In the genomic region with DNA sequence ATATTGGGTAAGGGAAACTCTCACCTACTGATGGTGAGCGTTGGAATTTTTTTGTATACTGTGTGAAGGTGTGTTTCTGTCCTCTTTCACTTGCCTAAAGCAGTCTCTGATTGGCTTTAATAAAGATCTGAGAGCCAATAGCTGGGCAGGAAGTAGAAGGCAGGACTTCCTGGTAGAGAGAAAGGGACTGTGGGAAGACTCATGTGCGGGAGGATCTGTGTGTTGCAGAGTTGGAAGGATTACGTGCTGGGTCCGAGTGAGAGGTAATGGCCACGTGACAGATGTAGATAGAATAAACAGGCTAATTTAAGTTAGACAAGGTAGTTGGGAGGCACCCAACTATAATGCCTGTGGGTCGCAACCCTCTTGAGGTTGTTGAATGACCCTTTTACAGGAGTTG, we compare ENCODE assay signal across 20 mouse cellular contexts. TPM values are rescaled to one million over a fixed set of nuclear protein-coding genes. Genes with fewer than 3 reads are reported as not detected.
DNase-seq lines count a peak whose midpoint lies in the region; ATAC-seq and TF ChIP-seq lines count a peak whose summit lies in the region.
"Had no signal": no experiment of that assay in that cellular context is flagged by ENCODE, and none has a peak within 500 bp of the region (broad histone marks: within the 10 kb centered on the region; RNA-seq: fewer than 3 reads in every experiment).

No protein-coding gene starts in this region.

- intact Hi-C loops in gastrocnemius, adult 2 months (cut with DNase I) = no loop called here

- no peak overlapping the region for H3K27ac ChIP-seq in gastrocnemius, adult 2 months
- H3K27ac ChIP-seq: embryonic facial prominence, embryonic 12.5 days had no signal

- no peak overlapping the region for H3K4me3 ChIP-seq in lung, adult 2 months (replicated peaks; ENCODE audit: extremely low read depth, low read depth, low read length)
- no peak overlapping the region for H3K4me3 ChIP-seq in gastrocnemius, adult 2 months
- H3K4me3 ChIP-seq: embryonic facial prominence, embryonic 12.5 days had no signal

- TF ChIP-seq POLR2A in lung, adult 2 months (IDR thresholded peaks at IDR 0.05; ENCODE audit: borderline replicate concordance, extremely low read depth, low read depth, low read length) = no peak

- TF ChIP-seq CTCF in lung, adult 2 months (IDR thresholded peaks at IDR 0.05; ENCODE audit: insufficient read depth, low read length) = no peak
- no peak for TF ChIP-seq CTCF in gastrocnemius, adult 2 months (IDR thresholded peaks at IDR 0.05)

- peak; percentile 25 for DNase-seq in lung, postnatal 25 days (ENCODE audit: low spot score)
- DNase-seq in lung, adult 2 months = no peak
- peak; percentile 69 for DNase-seq in MEL-GATA-1-ER (ENCODE audit: extremely low read depth, low read depth)
- no peak for DNase-seq in cerebellum, adult 9-10 months
- DNase-seq in gastrocnemius, adult 2 months = no peak
- DNase-seq: adrenal gland, adult 2 months; cerebellum, postnatal 25 days; gastrocnemius, postnatal 14 days; kidney, adult 8-10 months; thymus, adult 18-20 months had no signal

- ATAC-seq in erythroid progenitor cell, adult 5-6 weeks (replicated peaks; ENCODE audit: low FRiP score, poor library complexity, severe bottlenecking) = peak; percentile 94
- ATAC-seq in megakaryocyte progenitor cell, adult 5-6 weeks (replicated peaks; ENCODE audit: poor library complexity) = peak; percentile 83
- no peak for ATAC-seq in inflammation-experienced regulatory T-cells, adult 6 months
- ATAC-seq: forebrain, embryonic 16.5 days; hindbrain, embryonic 16.5 days had no signal

- 43% methylated on average over 6 of the region's 6 CpGs for WGBS in lung, adult 2 months

- H3K4me1 ChIP-seq in lung, adult 2 months (ENCODE audit: control insufficient read depth, insufficient read depth, low read length) = peaks cover 3% of the 10 kb centered on the region; the same call in 1 of the 2 replicates
- H3K4me1 ChIP-seq: embryonic facial prominence, embryonic 12.5 days had no signal

RNA-seq across cellular contexts. Expression of a gene that starts 0.6 kb away (rescaled TPM):
- 165 and 187 TPM in 2 replicates for polyA plus RNA-seq in lung, adult 2 months (2012; rRNA removed)
- total RNA-seq in erythroid progenitor cell, adult 5-6 weeks (2015; ENCODE audit: low replicate concordance) = 151 and 166 TPM in 2 replicates
- total RNA-seq in erythroid progenitor cell, adult 5-6 weeks (2017; ENCODE audit: low replicate concordance) = 108 and 147 TPM in 2 replicates
- total RNA-seq in megakaryocyte progenitor cell, adult 5-6 weeks (2015) = 302 and 347 TPM in 2 replicates
- total RNA-seq in megakaryocyte progenitor cell, adult 5-6 weeks (2017) = 439 and 441 TPM in 2 replicates
- polyA plus RNA-seq in inflammation-experienced regulatory T-cells, adult 6 months (2017; shearing (Covaris generic)) = 100 to 1,000 TPM in 1 of 3 experiments, 10 to 100 TPM in 2; 89.3 to 100 (median 91.5) TPM
- 10 to 100 TPM; 44.5 to 61.3 TPM for total RNA-seq in gastrocnemius, adult 2 months (2021)

RNA-seq across cellular contexts. Expression of a gene that starts 20.3 kb away (rescaled TPM):
- polyA plus RNA-seq in lung, adult 2 months (2012; rRNA removed) = 0.07 and 0.14 TPM in 2 replicates
- not detected in 2 replicates for total RNA-seq in erythroid progenitor cell, adult 5-6 weeks (2015; ENCODE audit: low replicate concordance)
- total RNA-seq in erythroid progenitor cell, adult 5-6 weeks (2017; ENCODE audit: low replicate concordance) = not detected in 2 replicates
- not detected in 2 replicates for total RNA-seq in megakaryocyte progenitor cell, adult 5-6 weeks (2015)
- total RNA-seq in megakaryocyte progenitor cell, adult 5-6 weeks (2017) = not detected in 2 replicates
- polyA plus RNA-seq in inflammation-experienced regulatory T-cells, adult 6 months (2017; shearing (Covaris generic)) = not detected
- total RNA-seq in gastrocnemius, adult 2 months (2021) = not detected
- total RNA-seq: adrenal gland, adult 2 months; left cerebral cortex, postnatal 10 days; liver, adult 2 months had no signal
- polyA plus RNA-seq: adrenal gland, adult 2 months; embryonic facial prominence, embryonic 12.5 days; forebrain, embryonic 16.5 days; heart, postnatal 0 days; hindbrain, embryonic 16.5 days; large intestine, adult 2 months; liver, adult 2 months had no signal

RNA-seq across cellular contexts. Expression of a gene that starts 46.4 kb away (rescaled TPM):
- polyA plus RNA-seq in lung, adult 2 months (2012; rRNA removed) = 14.3 and 18.1 TPM in 2 replicates
- total RNA-seq in erythroid progenitor cell, adult 5-6 weeks (2015; ENCODE audit: low replicate concordance) = 9.6 and 20.2 TPM in 2 replicates
- 10.7 and 16.8 TPM in 2 replicates for total RNA-seq in erythroid progenitor cell, adult 5-6 weeks (2017; ENCODE audit: low replicate concordance)
- total RNA-seq in megakaryocyte progenitor cell, adult 5-6 weeks (2015) = 12.6 and 14.7 TPM in 2 replicates
- total RNA-seq in megakaryocyte progenitor cell, adult 5-6 weeks (2017) = 18.0 and 19.4 TPM in 2 replicates
- 100 to 1,000 TPM; 153 to 302 (median 185) TPM for polyA plus RNA-seq in inflammation-experienced regulatory T-cells, adult 6 months (2017; shearing (Covaris generic))
- total RNA-seq in gastrocnemius, adult 2 months (2021) = 1 to 10 TPM; 1.8 to 4.0 TPM

Comparison
In these comparisons a context has a peak if more than half of its experiments do, and no peak if none do; other contexts are left out.
1. DNase-seq: peak in lung, postnatal 25 days (single experiment) and MEL-GATA-1-ER (single experiment); none in lung, adult 2 months (single experiment), cerebellum, adult 9-10 months (single experiment) and gastrocnemius, adult 2 months (single experiment).